Mouse (Mus musculus) lung, postnatal 0 days (tissue): ENCODE measurements at regions not wholly inside any gene's neighbourhood (a gene's known extent, or its start where the extent isn't known, plus 50 kb on each side); places are given as distances from the start of the nearest gene placed in this dataset.
A peak's percentile ranks its signal among the peaks of the same experiment; 100 is the strongest.

Experiments used
- ATAC-seq: fragments of 200-750 bp; cut with Nextera tagmentation; 2 replicates; pipeline ENCODE4 v1.8.0; 2017; ENCODE audit warnings: moderate library complexity
- DNase-seq: peaks from one replicate; pipeline ENCODE4 v3.0.0-alpha.2; 2016; ENCODE audit warnings: low spot score
- H3K27ac ChIP-seq: fragments of 300-500 bp; sonication (generic); 2 replicates; pipeline ENCODE4 v1.5.1; 2014; ENCODE audit warnings: antibody characterized with exemption, mild to moderate bottlenecking, low read length, mixed read lengths
- H3K27me3 ChIP-seq: fragments of 300-500 bp; sonication (generic); replicated peaks from 2 replicates; pipeline ENCODE4 v1.6.1; 2014; ENCODE audit warnings: low read length, mixed read lengths; ENCODE audit not compliant: insufficient read depth
- H3K36me3 ChIP-seq: fragments of 300-500 bp; sonication (generic); 2 replicates; pipeline ENCODE4 v1.6.1; 2014; ENCODE audit warnings: low read length, mixed read lengths; ENCODE audit not compliant: insufficient read depth
- H3K4me1 ChIP-seq: fragments of 300-500 bp; sonication (generic); 2 replicates; pipeline ENCODE4 v1.6.1; 2014; ENCODE audit warnings: antibody characterized with exemption, low read depth, low read length, mixed read lengths; ENCODE audit not compliant: insufficient read depth
- H3K4me2 ChIP-seq: fragments of 300-500 bp; sonication (generic); replicated peaks from 2 replicates; pipeline ENCODE4 v1.6.1; 2014; ENCODE audit warnings: low read depth, mild to moderate bottlenecking, low read length, moderate library complexity, mixed read lengths
- H3K4me3 ChIP-seq: fragments of 300-500 bp; sonication (generic); 2 replicates; pipeline ENCODE4 v1.5.1; 2014; ENCODE audit warnings: low read depth, low read length
- H3K9ac ChIP-seq: fragments of 300-500 bp; sonication (generic); replicated peaks from 2 replicates; pipeline ENCODE4 v1.6.1; 2014; ENCODE audit warnings: low read depth, mild to moderate bottlenecking
- H3K9me3 ChIP-seq: fragments of 300-500 bp; sonication (generic); 2 replicates; pipeline ENCODE4 v1.6.1; 2016; ENCODE audit warnings: low read length, mixed read lengths
- CTCF ChIP-seq: IDR thresholded peaks from 2 replicates; pipeline ENCODE4 v1.5.1; 2016; ENCODE audit warnings: antibody characterized with exemption, mild to moderate bottlenecking
- EP300 ChIP-seq: IDR thresholded peaks from 2 replicates; pipeline ENCODE4 v1.6.1; 2016; ENCODE audit warnings: antibody characterized with exemption, mild to moderate bottlenecking, control low read depth
- WGBS: fragments of 180-500 bp; shearing (Covaris S2); extraction: QIAGEN DNeasy Blood & Tissue Kit; methylation state at CpG from one replicate; pipeline ENCODE4 v1.1.7; 2014; 5-methylcytosine and 5-hydroxymethylcytosine counted together

- no peaks in the 10 kb centered on the region for H3K4me1 ChIP-seq
- WGBS, result 89% methylated on average over 9 of the region's 9 CpGs
- TF ChIP-seq CTCF, result no peak
- TF ChIP-seq EP300, result no peak
- H3K4me2 ChIP-seq, result no peak overlapping the region
- no peak overlapping the region for H3K27ac ChIP-seq
- no peaks in the 10 kb centered on the region for H3K9me3 ChIP-seq
- H3K4me3 ChIP-seq, result no peak overlapping the region
- no peak for ATAC-seq
- H3K36me3 ChIP-seq, result no peaks in the 10 kb centered on the region
- DNase-seq, result no peak
- H3K9ac ChIP-seq, result no peak overlapping the region
- H3K27me3 ChIP-seq, result no peaks in the 10 kb centered on the region
Observed at GRCm38 (mm10) chr10:66854895-66855294, 241.0 kb upstream of the Jmjd1c start.

- H3K9me3 ChIP-seq, result no peaks in the 10 kb centered on the region
- 82% methylated on average over 7 of the region's 7 CpGs for WGBS
- no peak overlapping the region for H3K4me2 ChIP-seq
- H3K36me3 ChIP-seq, result no peaks in the 10 kb centered on the region
- H3K9ac ChIP-seq, result no peak overlapping the region
- no peak overlapping the region for H3K4me3 ChIP-seq
- H3K27me3 ChIP-seq, result no peaks in the 10 kb centered on the region
- no peaks in the 10 kb centered on the region for H3K4me1 ChIP-seq
- no peak for TF ChIP-seq EP300
- no peak for TF ChIP-seq CTCF
- H3K27ac ChIP-seq, result no peak overlapping the region
- DNase-seq (no peak), ATAC-seq (no peak)
Observed at GRCm38 (mm10) chr10:66857330-66857729, 238.6 kb upstream of the Jmjd1c start.

- DNase-seq, result no peak
- no peaks in the 10 kb centered on the region for H3K9me3 ChIP-seq
- H3K36me3 ChIP-seq, result no peaks in the 10 kb centered on the region
- no peak overlapping the region for H3K27ac ChIP-seq
- ATAC-seq, result no peak
- H3K4me2 ChIP-seq, result no peak overlapping the region
- H3K4me3 ChIP-seq, result no peak overlapping the region
- no peak overlapping the region for H3K9ac ChIP-seq
- TF ChIP-seq EP300, result no peak
- TF ChIP-seq CTCF, result no peak
- 57% methylated on average over 1 of the region's 1 CpGs for WGBS
- H3K4me1 ChIP-seq, result no peaks in the 10 kb centered on the region
- H3K27me3 ChIP-seq, result no peaks in the 10 kb centered on the region
Observed at GRCm38 (mm10) chr10:66861421-66861820, 234.5 kb upstream of the Jmjd1c start.

DNA sequence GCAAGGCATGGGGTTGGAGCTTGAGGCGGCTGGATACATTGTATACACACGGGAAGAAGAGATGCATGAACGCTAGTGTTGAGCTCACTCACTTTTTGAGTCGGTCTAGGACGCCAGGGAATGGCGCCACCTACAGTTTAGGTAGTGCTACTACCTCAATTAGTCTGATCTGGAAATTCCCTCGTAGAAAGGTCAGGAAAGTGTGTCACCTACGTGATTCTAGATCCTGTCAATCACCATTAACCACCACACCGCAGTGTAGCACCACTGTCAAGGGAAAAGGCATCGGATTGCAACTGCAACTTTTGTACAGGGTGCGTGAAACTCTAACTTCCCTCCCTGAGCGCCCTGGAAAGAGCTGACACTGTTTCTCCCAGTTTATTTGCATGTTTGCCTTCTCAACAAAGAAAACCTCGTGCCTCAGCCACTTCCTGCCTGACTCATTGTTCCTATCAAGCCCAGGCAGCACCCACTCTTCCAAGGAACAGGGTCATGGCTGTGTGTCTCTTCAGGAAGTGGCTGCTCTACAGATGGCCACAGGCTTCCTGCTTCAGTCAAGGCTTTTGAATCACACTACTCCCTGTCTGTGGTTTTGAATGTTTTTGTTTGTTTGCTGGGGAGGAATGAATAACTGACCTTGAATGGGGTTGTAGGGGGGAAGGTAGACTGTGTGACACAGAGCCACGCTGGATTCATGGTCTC is 231.6 kb upstream of the Jmjd1c start:
- ATAC-seq, result peak; percentile 95
- Histone ChIP-seq H3K36me3 (no peaks in the 10 kb centered on the region), H3K4me2 (no peak overlapping the region), H3K4me1 (no peaks in the 10 kb centered on the region), H3K27ac (peak overlapping the region; percentile 2), H3K9me3 (no peaks in the 10 kb centered on the region), H3K27me3 (no peaks in the 10 kb centered on the region), H3K9ac (no peak overlapping the region), H3K4me3 (no peak overlapping the region)
- DNase-seq, result peak; percentile 82
- TF ChIP-seq EP300, result peak; percentile 72
- peak; percentile 62 for TF ChIP-seq CTCF
- 43% methylated on average over 14 of the region's 14 CpGs for WGBS

GRCm38 (mm10) chr10:66865010-66865582 is 230.8 kb upstream of the Jmjd1c start:
- H3K4me2 ChIP-seq, result no peak overlapping the region
- ATAC-seq, result peak; percentile 37
- H3K9ac ChIP-seq, result no peak overlapping the region
- TF ChIP-seq EP300 (no peak), CTCF (no peak)
- no peak overlapping the region for H3K4me3 ChIP-seq
- no peaks in the 10 kb centered on the region for H3K4me1 ChIP-seq
- DNase-seq, result no peak
- H3K27me3 ChIP-seq, result no peaks in the 10 kb centered on the region
- H3K36me3 ChIP-seq, result no peaks in the 10 kb centered on the region
- no peaks in the 10 kb centered on the region for H3K9me3 ChIP-seq
- 58% methylated on average over 10 of the region's 10 CpGs for WGBS
- H3K27ac ChIP-seq, result peak overlapping the region; percentile 2; the same call in 1 of the 2 replicates

- DNase-seq (no peak), ATAC-seq (no peak)
- Histone ChIP-seq H3K27me3 (no peaks in the 10 kb centered on the region), H3K9me3 (no peaks in the 10 kb centered on the region), H3K9ac (no peak overlapping the region), H3K4me1 (no peaks in the 10 kb centered on the region), H3K4me2 (no peak overlapping the region), H3K27ac (no peak overlapping the region), H3K36me3 (no peaks in the 10 kb centered on the region), H3K4me3 (no peak overlapping the region)
- no peak for TF ChIP-seq CTCF
- no peak for TF ChIP-seq EP300
- WGBS, result 88% methylated on average over 2 of the region's 4 CpGs
Observed at GRCm38 (mm10) chr10:66871133-66871664, 224.7 kb upstream of the Jmjd1c start.
